Mouse (Mus musculus) cerebral cortex, adult 2 months (tissue): ENCODE data around the gene Nfrkb.

Source experiments
- WGBS: fragments of 180-500 bp; shearing (Covaris S2); methylation state at CpG from one replicate; pipeline ENCODE4 v1.1.7; 2018; 5-methylcytosine and 5-hydroxymethylcytosine counted together

Gene Nfrkb

GRCm38 (mm10) chr9:31430011-31430410, 44.0 kb downstream of the Nfrkb start:
- WGBS = 72% methylated on average over 9 of the region's 9 CpGs

DNA sequence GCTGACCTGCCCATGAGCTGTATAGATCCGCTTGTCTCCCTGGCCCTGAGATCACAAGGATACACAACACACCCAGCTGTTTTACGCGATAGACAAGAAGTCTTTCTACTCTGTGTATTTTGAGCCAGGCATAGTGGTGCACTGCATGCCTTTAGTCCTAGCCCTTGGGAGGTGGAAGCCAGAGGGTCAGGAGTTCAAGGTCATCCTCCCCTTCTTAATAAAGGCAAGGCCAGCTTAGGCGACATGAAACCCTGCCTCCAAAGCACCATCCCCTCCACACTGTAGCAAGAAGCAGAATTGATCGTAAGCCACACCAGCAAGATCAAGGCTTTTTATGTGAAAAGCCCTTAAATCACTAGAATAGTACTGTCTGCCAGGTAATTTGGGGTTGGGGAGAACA, 45.8 kb downstream of the Nfrkb start:
- 95% methylated on average over 5 of the region's 5 CpGs for WGBS

DNA sequence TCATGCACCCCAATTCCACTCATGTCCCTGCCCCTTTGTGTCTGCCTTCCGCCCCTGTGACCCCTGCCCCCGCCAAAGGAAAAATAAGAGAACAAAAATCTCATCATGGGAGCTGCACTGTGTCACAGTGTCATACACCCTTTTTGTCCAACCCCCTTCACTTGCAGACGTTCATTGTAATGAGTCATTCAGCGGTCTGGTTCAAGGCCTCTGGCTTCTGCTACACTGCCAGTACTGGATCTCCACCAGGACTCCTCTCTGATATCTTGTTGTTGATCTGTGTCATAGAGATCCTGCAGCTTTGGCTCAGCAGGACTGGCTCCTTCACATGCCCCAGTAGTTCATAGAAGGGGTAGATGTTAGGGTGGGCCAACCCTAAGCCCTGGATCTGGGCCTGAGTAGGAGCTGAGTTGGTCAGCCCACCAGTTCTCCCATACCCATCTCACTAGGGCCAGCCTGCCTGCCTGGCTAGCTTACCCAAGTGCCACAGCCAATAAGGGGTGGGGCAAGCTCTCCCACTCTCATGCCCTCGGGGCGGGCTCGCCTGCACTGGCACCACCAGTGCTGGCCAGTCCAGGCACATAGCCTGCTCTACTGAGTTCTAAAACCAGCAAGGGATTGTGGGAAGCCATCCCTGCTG, 46.5 kb downstream of the Nfrkb start:
- 80% methylated on average over 7 of the region's 7 CpGs for WGBS

DNA sequence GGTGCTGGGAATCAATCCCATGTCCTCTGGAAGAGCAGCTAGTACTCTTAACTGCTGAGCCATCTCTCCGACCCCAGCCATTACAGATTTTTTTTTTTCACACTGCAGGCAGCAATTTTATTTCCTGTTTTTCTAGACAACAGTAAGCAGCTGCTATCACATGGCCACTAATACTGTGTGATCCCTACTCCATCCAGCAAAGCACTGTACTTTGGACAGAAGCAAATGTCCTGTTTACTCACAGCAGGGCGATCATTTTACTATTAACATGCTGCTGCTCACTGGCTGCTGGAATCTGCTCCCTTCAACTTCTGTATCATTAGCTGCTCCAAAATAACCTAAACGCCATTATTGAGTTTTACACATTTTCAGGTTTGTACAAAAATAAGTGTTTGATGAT, 47.4 kb downstream of the Nfrkb start:
- WGBS = 82% methylated on average over 3 of the region's 3 CpGs

DNA sequence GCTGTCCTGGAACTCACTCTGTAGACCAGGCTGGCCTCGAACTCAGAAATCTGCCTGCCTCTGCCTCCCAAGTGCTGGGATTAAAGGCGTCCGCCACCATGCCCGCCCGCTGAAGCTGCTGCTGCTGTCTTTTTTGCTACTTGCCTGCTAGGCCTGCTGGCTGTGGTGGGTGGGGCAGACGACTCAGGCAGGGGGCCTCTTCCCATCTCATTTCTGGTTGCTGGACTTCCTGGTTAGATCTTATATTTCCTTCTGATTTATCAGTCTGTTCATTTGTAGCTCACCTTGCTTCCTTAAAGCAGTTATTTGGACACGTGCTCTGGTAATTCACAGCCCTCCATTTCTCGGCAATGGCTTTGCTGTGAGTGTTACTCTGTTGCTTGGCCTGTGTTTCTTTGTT, 49.4 kb downstream of the Nfrkb start:
- 93% methylated on average over 8 of the region's 8 CpGs for WGBS

DNA sequence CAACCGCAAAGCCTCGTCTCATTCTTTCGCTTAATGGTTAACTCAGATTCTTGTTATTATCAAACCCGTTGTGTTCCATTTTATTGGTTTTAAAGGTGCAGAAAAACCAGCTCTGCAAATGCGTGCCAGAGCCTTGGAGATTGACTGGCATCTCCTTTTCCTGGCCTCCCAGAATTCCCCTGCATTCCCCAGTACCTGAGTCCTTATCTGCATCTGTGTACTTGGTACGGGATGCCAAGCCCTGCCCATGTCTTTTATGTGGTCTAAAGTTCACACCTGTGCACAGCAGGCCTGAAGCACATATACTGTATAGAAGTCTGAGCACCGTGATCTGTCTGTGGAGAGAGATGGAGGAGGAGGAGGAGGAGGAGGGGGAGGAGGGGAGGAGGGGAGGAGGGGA, 51.9 kb downstream of the Nfrkb start:
- 88% methylated on average over 7 of the region's 7 CpGs for WGBS

DNA sequence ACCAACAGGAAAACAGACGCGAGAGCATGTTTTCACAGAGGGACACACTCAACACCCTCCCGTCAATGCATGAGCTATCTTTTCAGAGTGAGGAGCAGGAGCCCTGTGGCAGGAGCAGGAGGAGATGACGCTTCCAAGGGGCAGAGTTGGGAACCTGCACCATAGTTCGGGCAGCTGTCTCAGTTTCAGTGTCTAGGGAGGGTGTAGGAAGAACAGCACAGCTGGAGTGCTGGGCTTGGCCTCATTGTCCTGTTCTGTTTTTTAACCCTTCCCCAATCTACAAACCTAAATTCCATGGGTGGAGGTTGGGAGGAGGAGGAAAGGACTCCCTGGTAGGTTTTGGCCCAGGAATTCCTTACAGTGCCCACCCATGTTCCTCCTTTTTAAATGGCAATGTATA, 52.8 kb downstream of the Nfrkb start:
- WGBS = 64% methylated on average over 5 of the region's 5 CpGs

DNA sequence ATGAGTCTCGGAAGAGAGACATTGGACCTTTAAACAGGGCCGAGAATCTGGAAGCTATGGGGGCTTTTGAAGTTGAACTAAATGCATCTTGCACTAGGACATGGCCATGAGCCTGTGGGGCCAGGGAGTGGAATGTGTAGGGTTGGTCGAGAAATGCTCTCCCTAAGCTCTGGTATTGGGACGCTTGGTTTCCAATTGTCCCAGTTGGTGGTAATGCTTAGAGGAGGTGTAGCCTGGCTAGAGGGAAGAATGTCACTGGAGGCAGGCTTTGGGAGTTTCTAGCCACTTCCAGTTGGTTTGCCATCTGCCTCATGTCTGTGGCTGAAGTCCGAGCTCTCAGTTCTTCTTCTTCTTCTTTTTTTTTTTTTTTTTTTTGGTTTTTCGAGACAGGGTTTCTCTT, 53.3 kb downstream of the Nfrkb start:
- 73% methylated on average over 6 of the region's 6 CpGs for WGBS

DNA sequence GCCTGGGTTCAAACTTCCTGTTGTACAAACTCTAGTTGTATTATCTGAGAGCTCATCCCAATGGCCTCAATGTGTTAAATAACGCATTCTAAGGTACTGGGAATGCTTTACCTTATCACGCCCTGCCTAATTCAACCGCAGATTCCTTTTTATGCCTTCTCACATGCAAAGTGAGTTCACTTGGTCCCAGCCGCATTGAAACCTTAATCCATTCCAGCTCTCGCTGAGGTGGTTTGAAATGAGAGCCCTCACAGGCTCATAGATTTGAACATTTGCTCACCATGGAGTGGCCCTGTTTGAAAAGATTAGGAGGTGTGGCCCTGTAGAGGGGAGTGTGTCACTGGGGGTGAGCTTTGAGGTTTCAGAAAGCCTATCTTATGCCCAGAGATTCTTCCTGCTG, 54.4 kb downstream of the Nfrkb start:
- WGBS = 96% methylated on average over 5 of the region's 5 CpGs

- 82% methylated on average over 3 of the region's 3 CpGs for WGBS
Observed at GRCm38 (mm10) chr9:31441487-31441886, 55.5 kb downstream of the Nfrkb start.

DNA sequence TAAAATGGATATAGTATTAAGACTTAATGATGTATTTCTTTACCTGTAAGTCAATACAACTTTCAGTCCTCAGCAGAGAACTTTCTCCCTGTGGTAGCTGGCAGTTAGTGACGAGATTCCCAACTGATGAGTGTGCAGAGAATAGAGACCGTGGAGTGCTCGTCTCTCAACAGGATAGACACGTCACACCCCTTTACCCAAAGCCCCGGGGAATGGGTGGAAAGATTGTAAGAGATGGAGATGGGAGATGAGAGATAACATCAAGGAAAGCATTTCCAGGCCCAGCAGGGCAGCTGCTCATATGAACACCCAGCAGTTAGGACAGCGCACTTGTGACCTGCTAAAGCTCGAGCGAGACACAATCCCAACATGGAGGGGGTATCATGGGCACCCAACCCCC, 58.2 kb downstream of the Nfrkb start:
- 92% methylated on average over 8 of the region's 8 CpGs for WGBS

- WGBS = 92% methylated on average over 7 of the region's 7 CpGs
Observed at GRCm38 (mm10) chr9:31449145-31449772, 63.3 kb downstream of the Nfrkb start.

DNA sequence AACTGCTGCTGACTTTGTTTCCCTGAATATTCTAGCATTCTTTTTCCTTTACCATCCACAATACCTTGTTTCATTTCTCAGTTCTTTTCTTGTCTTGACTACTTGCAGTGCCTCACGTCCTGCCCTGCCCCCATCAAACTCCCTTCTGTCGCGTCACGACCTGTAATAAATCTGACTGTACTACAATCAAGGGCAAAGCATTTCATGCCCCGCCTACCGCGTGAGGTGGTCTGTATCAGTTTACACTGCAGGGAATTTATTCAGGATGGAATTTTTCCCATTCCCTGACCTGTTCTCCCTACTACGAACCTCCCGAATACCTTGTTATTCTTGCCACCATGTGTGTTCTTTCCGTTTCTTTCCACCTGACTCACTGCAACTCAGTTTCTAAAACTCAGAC, 66.2 kb downstream of the Nfrkb start:
- WGBS = 86% methylated on average over 10 of the region's 10 CpGs

DNA sequence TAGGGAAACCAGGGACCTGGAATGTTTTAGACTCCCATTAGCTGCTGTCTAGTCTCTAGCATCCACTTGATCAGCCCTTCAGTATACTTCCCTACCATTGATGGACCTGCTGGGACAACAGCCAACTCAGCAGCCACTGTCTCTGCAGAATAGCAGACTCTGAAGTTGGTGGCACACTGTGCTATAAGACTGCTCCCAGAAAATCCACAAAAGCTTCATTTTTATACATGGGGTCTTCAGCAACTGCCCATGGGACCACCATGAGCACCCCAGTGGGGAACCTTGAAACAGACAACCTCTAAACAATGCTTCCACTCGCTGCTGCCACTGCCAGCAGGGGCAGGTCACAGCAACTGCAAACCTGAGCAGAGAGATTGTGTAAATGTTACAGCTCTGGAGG, 68.4 kb downstream of the Nfrkb start:
- 74% methylated on average over 1 of the region's 1 CpGs for WGBS

DNA sequence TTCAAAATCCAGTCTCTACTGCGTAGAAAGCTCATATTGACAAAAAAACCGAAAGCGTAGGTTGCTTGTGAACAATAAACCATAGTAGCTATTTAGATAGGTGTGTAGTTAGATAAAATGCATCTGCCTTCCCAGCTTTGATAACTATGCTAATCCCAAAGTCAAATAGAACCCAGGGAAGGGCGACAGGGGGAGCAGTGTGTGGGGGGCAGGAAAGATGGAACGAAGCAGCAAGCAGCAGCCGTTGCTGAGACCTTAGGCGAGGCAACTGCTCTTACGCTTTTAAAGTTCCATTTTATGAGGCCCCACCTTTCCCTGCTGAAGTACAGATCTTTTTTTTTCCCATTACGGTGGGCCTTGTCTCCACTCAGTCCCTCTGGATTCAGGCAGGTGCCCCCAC, 77.2 kb downstream of the Nfrkb start:
- 73% methylated on average over 9 of the region's 9 CpGs for WGBS

- WGBS = 13% methylated on average over 33 of the region's 33 CpGs
Observed at GRCm38 (mm10) chr9:31463692-31464474, 77.9 kb downstream of the Nfrkb start, which contains the start of gene Tmem45b. TSS of gene Tmem45b (minus strand) at chr9:31464462.
